Comparison of ENCODE assay signal across 17 mouse cellular contexts in genomic region chr4:109122830-109123555, GRCm38 (mm10).
A peak's percentile ranks its signal among the peaks of the same experiment; 100 is the strongest.
DNase-seq lines count a peak whose midpoint lies in the region; ATAC-seq lines count a peak whose summit lies in the region.
"Had no signal": no experiment of that assay in that cellular context is flagged by ENCODE, and none has a peak within 500 bp of the region (broad histone marks: within the 10 kb centered on the region; RNA-seq: fewer than 3 reads in every experiment).

No protein-coding gene starts in this region.

- peak overlapping the region; percentile 60; the same call in 1 of the 2 replicates for H3K27ac ChIP-seq in embryonic facial prominence, embryonic 13.5 days
- H3K27ac ChIP-seq in embryonic facial prominence, embryonic 10.5 days (replicated peaks) = no peak overlapping the region
- H3K27ac ChIP-seq in limb, embryonic 15.5 days = 0 out of 2 replicates have a peak overlapping the region, but pooled peaks have one; percentile 18
- no peak overlapping the region for H3K27ac ChIP-seq in limb, embryonic 10.5 days

- no peak overlapping the region for H3K9ac ChIP-seq in embryonic facial prominence, embryonic 13.5 days
- no peak overlapping the region for H3K9ac ChIP-seq in limb, embryonic 15.5 days
- H3K9ac ChIP-seq: liver, postnatal 0 days had no signal

- H3K9me3 ChIP-seq in embryonic facial prominence, embryonic 13.5 days = no peaks in the 10 kb centered on the region
- no peaks in the 10 kb centered on the region for H3K9me3 ChIP-seq in embryonic facial prominence, embryonic 10.5 days
- no peaks in the 10 kb centered on the region for H3K9me3 ChIP-seq in limb, embryonic 15.5 days
- no peaks in the 10 kb centered on the region for H3K9me3 ChIP-seq in limb, embryonic 10.5 days (replicated peaks)
- H3K9me3 ChIP-seq: G1E had no signal

- H3K4me2 ChIP-seq in embryonic facial prominence, embryonic 13.5 days = no peak overlapping the region
- no peak overlapping the region for H3K4me2 ChIP-seq in limb, embryonic 15.5 days
- H3K4me2 ChIP-seq: midbrain, embryonic 11.5 days had no signal

- H3K4me3 ChIP-seq in embryonic facial prominence, embryonic 13.5 days = no peak overlapping the region
- H3K4me3 ChIP-seq in embryonic facial prominence, embryonic 10.5 days = no peak overlapping the region
- no peak overlapping the region for H3K4me3 ChIP-seq in limb, embryonic 15.5 days
- H3K4me3 ChIP-seq in limb, embryonic 10.5 days = no peak overlapping the region
- H3K4me3 ChIP-seq: erythroblast, embryonic 14.5 days had no signal

- peaks cover 24% of the 10 kb centered on the region for H3K4me1 ChIP-seq in embryonic facial prominence, embryonic 13.5 days
- peaks cover 5% of the 10 kb centered on the region for H3K4me1 ChIP-seq in embryonic facial prominence, embryonic 10.5 days
- H3K4me1 ChIP-seq in limb, embryonic 15.5 days = peaks cover 15% of the 10 kb centered on the region
- peaks cover 7% of the 10 kb centered on the region for H3K4me1 ChIP-seq in limb, embryonic 10.5 days

- WGBS in embryonic facial prominence, embryonic 13.5 days = 58% methylated on average over 4 of the region's 4 CpGs
- WGBS in embryonic facial prominence, embryonic 10.5 days = 82% methylated on average over 4 of the region's 4 CpGs
- WGBS in limb, embryonic 15.5 days = 48% methylated on average over 4 of the region's 4 CpGs
- WGBS in limb, embryonic 10.5 days = 81% methylated on average over 4 of the region's 4 CpGs

- no peak for DNase-seq in embryonic facial prominence, embryonic 10.5 days (ENCODE audit: low spot score)
- DNase-seq in limb, embryonic 10.5 days (ENCODE audit: low spot score) = no peak
- DNase-seq in induced T-regulatory cell, adult 2 months (ENCODE audit: low read depth) = peak; percentile 56
- DNase-seq in urinary bladder, postnatal 14 days (ENCODE audit: low spot score) = no peak
- no peak for DNase-seq in adrenal gland, postnatal 36 days
- DNase-seq: cerebellum, adult 11 months; kidney, postnatal 10 days; left cerebral cortex, postnatal 4 days; liver, postnatal 0 days; right cerebral cortex, postnatal 14 days; thymus, adult 18-20 months had no signal

- no peaks in the 10 kb centered on the region for H3K27me3 ChIP-seq in embryonic facial prominence, embryonic 13.5 days
- no peaks in the 10 kb centered on the region for H3K27me3 ChIP-seq in embryonic facial prominence, embryonic 10.5 days (replicated peaks; ENCODE audit: low read depth, poor library complexity, severe bottlenecking)
- H3K27me3 ChIP-seq in limb, embryonic 15.5 days = no peaks in the 10 kb centered on the region
- no peaks in the 10 kb centered on the region for H3K27me3 ChIP-seq in limb, embryonic 10.5 days (ENCODE audit: low read depth, poor library complexity, severe bottlenecking)

- ATAC-seq in embryonic facial prominence, embryonic 13.5 days (ENCODE audit: insufficient number of reproducible peaks, insufficient read depth, low FRiP score, low TSS enrichment, low read depth) = no peak
- ATAC-seq in limb, embryonic 15.5 days (ENCODE audit: insufficient number of reproducible peaks, low FRiP score, low TSS enrichment, low read depth) = no peak
- ATAC-seq in CD4-positive, CD25-positive, alpha-beta regulatory T cell, adult 4 months = peak; percentile 12
- ATAC-seq: liver, postnatal 0 days had no signal

- H3K36me3 ChIP-seq in embryonic facial prominence, embryonic 13.5 days = no peaks in the 10 kb centered on the region
- no peaks in the 10 kb centered on the region for H3K36me3 ChIP-seq in embryonic facial prominence, embryonic 10.5 days (replicated peaks)
- no peaks in the 10 kb centered on the region for H3K36me3 ChIP-seq in limb, embryonic 15.5 days
- no peaks in the 10 kb centered on the region for H3K36me3 ChIP-seq in limb, embryonic 10.5 days
- H3K36me3 ChIP-seq: G1E had no signal

Comparison
In these comparisons a context has a peak if more than half of its experiments do, and no peak if none do; other contexts are left out.
1. H3K27ac ChIP-seq: peak in embryonic facial prominence, embryonic 13.5 days (single experiment) and limb, embryonic 15.5 days (single experiment); none in embryonic facial prominence, embryonic 10.5 days (single experiment) and limb, embryonic 10.5 days (single experiment).